Mouse (Mus musculus) spleen, adult 18-20 months (tissue): Measurements from ENCODE around the gene Hivep1.
A peak's percentile ranks its signal among the peaks of the same experiment; 100 is the strongest.

Source experiments
- DNase-seq, 2 experiments: peaks; one replicate each; pipeline ENCODE4 v3.0.0; 2022; ENCODE audit warnings: mixed read lengths in 2 of 2

Gene Hivep1

GRCm38 (mm10) chr13:42076751-42077302 lies 25.0 kb downstream of the Hivep1 start:
- no peak for DNase-seq

- no peak for DNase-seq
These were observed 25.8 kb downstream of the Hivep1 start for GRCm38 (mm10) chr13:42077629-42078028.

DNA sequence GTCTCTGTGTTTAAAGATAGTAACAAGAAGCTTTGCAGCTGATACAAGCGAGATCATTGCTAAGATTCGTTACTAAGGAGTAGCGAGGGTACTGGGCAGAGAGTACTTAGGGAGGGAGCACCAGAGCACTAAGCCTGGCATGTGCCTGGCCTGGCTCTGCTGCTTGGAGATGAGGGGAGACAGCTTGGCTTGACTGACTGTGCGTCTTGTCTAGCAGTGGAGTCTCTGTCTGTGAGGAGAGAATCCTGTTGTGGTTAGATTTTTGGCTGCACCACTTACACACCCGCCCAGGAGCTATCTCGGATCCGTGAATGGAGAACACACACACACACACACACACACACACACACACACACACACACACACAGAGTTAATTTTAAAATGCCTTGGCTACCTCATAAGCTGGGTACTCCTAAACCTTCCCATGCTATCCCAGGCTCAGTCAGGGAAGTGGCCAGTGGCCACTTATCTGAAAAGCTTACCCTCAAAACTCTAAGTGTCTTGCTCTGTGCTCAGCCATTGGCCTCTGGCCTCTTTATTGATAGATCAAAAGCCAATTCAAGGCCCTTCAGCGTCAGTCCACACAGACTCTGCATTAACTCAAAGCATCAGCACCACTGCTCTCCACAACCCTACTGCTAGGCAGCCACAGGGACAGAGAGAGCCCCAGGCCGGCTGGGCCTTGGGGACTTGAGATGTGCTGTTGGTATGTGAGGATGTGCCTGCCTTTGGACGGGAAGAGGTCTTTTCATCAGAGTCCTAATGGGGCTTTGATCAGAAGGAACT lies 28.5 kb downstream of the Hivep1 start:
- DNase-seq, result no peak

DNA sequence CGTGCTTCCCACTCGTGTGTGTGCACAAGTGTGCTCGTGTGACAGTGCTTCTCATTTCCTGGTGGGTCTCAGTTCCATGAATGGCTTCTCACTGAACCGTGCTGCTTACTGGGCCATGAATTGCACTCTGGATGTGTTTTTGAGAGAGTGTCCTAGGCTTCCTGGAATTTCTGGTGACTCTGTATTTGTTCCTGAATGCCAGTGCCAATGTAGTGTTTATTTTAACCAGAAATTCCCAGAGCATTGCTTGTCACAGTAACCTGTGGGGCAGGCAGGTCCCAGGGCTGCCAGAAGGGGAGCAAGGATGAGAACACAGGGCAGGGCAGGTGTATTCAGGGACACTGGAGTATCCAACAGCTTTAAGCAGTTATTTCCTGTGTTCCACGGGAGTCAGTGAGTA lies 36.5 kb downstream of the Hivep1 start:
- no peak for DNase-seq

DNA sequence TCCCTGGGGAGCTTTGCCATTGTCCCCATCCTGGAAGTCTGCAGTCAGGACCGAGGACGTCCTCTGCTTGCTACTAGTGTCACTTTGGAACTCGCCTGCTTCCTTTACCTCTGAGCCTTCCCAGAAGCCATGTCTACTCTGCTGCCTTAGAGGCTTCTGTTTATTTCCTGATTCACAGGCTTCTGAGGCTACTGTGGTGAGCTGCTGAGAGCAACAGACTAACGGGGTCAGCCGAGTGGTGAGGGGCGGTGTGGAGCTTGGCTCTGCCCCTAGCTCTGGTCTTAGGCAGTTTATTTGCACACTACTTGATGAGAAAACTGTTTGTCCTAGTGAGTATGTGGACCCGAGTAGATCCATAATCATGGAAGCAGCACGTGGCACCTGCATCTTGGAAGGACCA lies 37.2 kb downstream of the Hivep1 start:
- no peak for DNase-seq

DNA sequence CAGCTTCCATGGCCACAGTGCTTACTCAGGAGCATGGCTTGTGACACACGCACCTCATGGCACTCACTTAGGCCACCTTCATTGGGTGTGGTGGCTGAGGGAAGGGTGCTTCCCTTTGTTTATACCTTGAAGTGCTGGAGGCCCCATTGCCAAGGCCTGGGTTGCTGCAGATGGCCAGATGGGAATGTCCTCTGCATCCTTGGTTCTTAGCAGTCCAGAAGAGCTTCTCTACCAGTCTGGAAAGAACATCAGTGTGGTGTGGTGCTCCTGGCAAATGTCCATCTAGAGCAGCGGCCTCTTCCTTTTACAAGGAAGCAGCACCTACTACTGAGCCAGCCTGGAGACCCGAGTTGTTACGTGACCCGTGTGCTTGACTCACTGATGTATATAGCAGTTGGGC lies 38.9 kb downstream of the Hivep1 start:
- no peak for DNase-seq

DNA sequence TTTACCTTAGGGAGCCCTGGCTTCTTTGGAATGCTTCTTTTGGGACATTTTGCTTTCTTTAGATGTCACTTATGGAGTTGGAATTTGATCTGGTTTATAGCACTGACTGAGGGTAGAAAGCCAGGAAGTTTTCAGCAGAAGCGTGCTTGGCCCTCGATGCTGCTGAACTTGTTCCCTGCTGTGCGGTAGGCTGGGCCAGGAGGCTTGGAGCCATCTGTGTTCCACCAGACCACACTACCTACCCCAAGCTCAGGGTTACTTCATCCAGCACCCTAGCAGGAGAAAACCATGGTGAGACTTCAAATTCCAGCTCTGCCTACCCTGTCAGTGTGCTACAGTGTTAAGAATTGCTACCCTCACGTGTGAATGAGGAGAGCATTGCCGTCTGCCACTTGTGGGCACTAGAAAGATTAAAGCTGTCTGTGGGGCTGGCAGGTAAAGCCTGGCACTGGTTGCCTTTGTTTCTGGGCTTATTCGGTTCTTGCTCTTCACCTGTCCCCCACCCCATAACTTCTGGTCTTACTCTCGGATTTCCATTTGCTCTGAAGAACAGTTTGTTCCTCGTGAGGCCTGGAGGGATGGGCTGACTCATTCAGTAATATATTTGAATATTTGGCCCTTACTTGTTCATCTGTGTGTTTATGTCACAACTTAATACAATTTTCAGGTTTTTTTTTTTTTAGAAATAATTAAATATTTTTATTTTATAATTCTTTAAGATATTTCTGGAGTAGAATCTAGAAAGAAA lies 40.7 kb downstream of the Hivep1 start:
- DNase-seq, result no peak

- DNase-seq, result no peak
These were observed 41.6 kb downstream of the Hivep1 start for GRCm38 (mm10) chr13:42093268-42094042.

- peak; percentile 23 to 41 for DNase-seq
These were observed 44.1 kb downstream of the Hivep1 start for GRCm38 (mm10) chr13:42095826-42096515.

DNA sequence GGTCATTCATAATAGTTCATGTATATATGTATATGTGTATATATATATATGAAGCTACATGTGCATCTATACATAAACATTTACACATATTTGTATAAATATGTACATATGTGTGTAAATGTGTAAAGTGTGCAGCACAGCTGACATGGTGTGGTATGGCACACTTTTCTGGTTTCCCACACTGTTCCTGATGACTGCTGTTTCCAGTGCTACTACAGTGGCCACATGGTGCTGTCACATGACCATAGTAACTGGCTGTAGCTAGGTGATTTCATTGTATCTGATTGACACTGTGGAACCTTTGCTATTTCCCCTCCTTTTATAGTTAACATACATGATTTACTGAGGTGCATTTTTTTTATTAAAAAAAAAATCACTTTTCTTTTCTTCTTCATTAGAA lies 45.3 kb downstream of the Hivep1 start:
- DNase-seq, result no peak

GRCm38 (mm10) chr13:42098522-42098921 lies 46.7 kb downstream of the Hivep1 start:
- no peak for DNase-seq

DNA sequence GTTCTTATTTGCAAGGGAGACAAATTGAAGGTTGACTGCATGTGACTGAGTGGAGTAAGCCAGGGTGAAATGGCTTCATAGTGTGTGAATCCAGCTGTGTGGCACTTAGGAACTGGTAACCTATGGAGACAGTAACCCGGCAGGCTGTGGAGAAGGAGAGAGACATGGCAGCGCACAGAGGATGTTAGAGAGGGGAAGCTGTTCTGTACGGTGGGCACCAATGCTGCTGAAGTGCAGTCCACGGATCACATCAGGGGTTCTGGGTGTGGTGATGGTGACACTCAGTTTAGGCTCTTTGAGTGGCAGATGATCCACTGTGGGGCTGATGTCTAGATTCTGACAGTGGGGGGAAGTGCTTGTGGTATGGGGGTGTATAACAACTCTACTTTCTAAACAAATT lies 47.7 kb downstream of the Hivep1 start:
- DNase-seq, result no peak

DNA sequence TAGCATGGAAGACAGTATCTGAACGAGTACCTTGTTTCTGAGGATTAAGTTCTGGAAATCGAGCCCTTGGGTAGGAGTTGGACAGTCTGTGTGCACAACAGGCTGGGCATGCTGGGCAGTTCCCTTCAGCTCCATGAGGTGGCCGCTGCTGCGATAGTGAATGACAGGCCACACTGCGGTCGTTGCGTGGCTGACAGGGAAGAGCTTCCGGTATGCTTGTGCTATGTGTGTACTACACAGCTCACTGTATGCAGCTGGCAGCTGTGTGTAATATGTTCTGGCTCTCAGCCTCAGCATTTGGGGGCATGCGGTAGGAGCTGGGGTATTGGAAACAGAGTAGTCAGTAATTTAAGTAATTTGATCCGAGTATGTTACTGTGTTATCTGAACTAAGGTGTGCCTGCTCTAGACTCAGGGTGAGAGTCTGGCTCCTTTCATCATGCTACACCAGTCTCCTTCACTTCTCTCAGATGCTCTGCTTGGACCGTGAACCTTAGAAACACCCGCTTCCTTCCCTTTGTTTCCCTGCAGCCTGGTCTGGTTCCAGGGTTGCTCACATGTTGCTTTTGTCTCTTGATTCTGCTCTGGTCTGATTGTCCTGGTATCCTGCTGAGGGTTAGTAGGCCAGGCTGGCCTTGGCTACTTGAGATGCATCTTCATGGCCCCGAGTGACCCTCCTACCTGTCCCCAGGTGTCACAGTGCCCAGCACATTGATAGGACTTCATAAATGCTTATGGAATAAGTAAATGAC lies 49.8 kb downstream of the Hivep1 start:
- DNase-seq, result no peak

DNA sequence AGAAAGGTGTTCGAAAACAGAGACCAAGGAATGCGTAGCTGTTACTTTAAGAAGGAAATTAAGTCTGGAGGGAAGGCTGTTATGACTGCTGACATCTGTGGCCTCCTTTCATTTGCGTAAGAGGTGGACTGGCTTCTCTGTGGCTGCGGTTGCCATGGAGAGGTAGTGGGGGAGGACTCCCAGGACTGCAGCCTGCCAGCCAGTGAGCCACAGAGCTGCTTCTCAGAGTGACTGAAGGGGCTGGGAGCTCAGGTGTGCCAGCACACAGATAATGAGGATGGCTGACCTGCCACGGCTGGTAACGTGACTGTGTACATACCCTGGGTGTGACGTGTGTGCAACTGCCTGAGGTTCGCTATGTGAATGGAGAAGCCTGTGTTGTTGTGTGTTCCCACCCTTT lies 51.2 kb downstream of the Hivep1 start:
- DNase-seq, result peak; percentile 54 to 56

- DNase-seq, result peak in 1 of 2 experiments; percentile 32
These were observed 51.8 kb downstream of the Hivep1 start for GRCm38 (mm10) chr13:42103486-42104166.

GRCm38 (mm10) chr13:42104371-42104770 lies 52.5 kb downstream of the Hivep1 start:
- DNase-seq, result no peak

- no peak for DNase-seq
These were observed 56.8 kb downstream of the Hivep1 start for GRCm38 (mm10) chr13:42108483-42109215.

GRCm38 (mm10) chr13:42110416-42110815 lies 58.6 kb downstream of the Hivep1 start:
- no peak for DNase-seq

- no peak for DNase-seq
These were observed 60.2 kb downstream of the Hivep1 start for GRCm38 (mm10) chr13:42112071-42112470.

DNA sequence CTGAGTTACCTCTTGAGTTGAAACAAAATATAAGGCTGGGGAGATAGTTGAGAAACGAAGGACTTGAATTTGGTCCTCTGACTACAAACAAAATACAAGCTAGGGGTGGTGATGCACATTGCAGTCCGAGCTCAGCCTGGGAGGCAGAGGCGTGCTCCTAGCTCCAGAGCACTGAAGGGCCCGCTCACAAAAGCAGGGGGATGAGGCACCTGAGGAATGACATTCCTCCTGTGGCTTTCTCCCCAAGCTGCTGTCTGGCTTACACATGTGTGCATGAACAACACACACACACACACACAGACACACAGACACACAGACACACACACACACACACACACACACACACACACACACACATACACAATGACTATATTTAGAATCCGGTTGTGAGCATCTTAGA lies 60.9 kb downstream of the Hivep1 start:
- DNase-seq, result no peak
